Mouse (Mus musculus): ENCODE results near the gene Cntnap4. TPM values are rescaled to one million over a fixed set of nuclear protein-coding genes. Genes with fewer than 3 reads are reported as not detected.

Cntnap4 gene
- polyA plus RNA-seq, 1 experiment from 2014 or later: 3.6 TPM

DNA sequence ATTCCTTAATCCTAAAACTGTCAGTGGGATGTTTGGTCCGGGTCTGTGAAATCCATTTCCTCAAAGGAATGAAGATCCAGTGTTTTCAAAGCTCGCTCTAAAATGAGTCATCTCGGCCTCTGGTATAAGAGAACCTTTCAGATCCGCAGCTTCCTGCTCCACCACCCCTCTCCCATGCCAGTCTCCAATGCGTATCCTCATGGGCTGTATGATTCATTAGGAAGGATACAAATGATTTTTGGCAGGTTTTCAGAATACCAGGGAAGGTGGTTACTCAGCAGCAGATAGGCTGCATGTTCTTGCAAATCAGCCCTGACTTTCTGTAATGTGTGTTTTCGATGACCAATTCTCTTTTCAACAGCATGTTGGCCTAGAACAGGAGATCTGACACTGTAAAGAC is 40.3 kb downstream of the Cntnap4 start:
- H3K4me2 ChIP-seq: no peak overlapping the region
- H3K9ac ChIP-seq: no peak overlapping the region
- no peaks in the 10 kb centered on the region for H3K27me3 ChIP-seq
- H3K4me1 ChIP-seq: no peaks in the 10 kb centered on the region
- no peak overlapping the region for H3K27ac ChIP-seq
- no peak overlapping the region for H3K4me3 ChIP-seq (replicated peaks)
- WGBS: 89% methylated on average over 6 of the region's 6 CpGs
- no peaks in the 10 kb centered on the region for H3K9me3 ChIP-seq
- no peak for ATAC-seq (ENCODE audit: low FRiP score)
- no peaks in the 10 kb centered on the region for H3K36me3 ChIP-seq (replicated peaks)

DNA sequence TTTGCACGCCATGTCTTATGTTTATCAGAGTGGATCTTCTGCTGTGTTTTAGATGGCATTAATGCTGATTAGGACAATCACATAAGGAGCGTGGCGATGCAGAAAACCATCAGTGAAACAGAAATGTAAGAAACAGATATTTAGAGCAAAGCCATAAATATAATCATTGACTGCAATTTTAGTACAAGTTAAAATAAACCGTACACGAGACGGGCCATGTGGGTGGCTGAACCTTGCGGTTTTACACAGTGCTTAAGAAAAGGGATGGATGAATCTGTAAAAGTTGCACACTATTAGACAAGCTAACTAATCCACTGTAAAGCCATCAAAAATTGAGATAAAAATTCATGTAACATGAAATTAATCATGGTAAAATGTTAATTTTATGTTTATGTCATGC is 58.9 kb downstream of the Cntnap4 start:
- ATAC-seq (ENCODE audit: low FRiP score): no peak
- Histone ChIP-seq H3K4me2 (no peak overlapping the region), H3K27ac (no peak overlapping the region), H3K27me3 (no peaks in the 10 kb centered on the region), H3K9ac (no peak overlapping the region), H3K4me1 (no peaks in the 10 kb centered on the region), H3K36me3 (replicated peaks) (no peaks in the 10 kb centered on the region), H3K9me3 (no peaks in the 10 kb centered on the region), H3K4me3 (replicated peaks) (no peak overlapping the region)
- WGBS: 94% methylated on average over 7 of the region's 7 CpGs

DNA sequence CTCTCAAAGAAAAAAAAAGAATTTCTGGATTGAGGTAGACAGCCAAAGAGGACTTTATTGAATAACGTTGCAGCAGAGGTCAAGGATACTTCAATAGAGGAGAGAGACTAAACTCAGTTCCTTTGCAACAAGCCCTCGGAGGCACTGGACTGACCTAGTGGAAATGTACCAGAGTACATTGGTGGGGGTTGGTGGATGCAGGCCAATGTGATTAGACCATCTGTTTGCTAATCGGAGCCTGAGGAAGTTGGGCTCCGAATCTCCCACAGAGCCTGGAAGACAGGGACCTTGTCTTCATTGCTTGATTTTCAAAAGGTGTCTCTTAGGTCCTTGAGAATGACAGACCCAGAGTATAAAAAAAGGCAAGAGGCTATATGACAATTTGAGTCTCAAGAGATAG is 82.8 kb downstream of the Cntnap4 start:
- Histone ChIP-seq H3K4me2 (no peak overlapping the region), H3K36me3 (replicated peaks) (no peaks in the 10 kb centered on the region), H3K9me3 (no peaks in the 10 kb centered on the region), H3K4me1 (no peaks in the 10 kb centered on the region), H3K27me3 (no peaks in the 10 kb centered on the region), H3K9ac (no peak overlapping the region), H3K27ac (no peak overlapping the region), H3K4me3 (replicated peaks) (no peak overlapping the region)
- ATAC-seq (ENCODE audit: low FRiP score): no peak
- WGBS: 92% methylated on average over 4 of the region's 4 CpGs

DNA sequence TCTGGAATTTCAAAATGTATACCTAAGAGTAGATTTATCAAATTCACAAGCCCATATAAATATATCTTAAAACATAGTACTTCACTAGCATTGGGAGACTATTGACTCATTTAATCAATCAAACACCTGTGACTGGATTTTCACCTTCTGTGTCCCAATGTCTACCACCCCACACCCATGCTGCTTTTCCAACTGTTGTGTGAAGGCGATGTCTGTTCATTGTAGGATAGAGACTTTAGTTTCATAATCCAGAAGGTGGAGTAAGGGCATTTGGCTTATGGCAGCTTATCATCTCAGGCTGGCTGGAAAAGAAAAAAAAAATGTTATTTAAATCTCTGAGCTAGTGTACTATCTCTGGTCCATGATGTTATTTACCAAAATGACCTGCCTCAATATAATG is 83.4 kb downstream of the Cntnap4 start:
- no peak overlapping the region for H3K27ac ChIP-seq
- H3K9me3 ChIP-seq: no peaks in the 10 kb centered on the region
- H3K4me2 ChIP-seq: no peak overlapping the region
- ATAC-seq (ENCODE audit: low FRiP score): no peak
- no peaks in the 10 kb centered on the region for H3K36me3 ChIP-seq (replicated peaks)
- no peaks in the 10 kb centered on the region for H3K27me3 ChIP-seq
- no peak overlapping the region for H3K4me3 ChIP-seq (replicated peaks)
- no peaks in the 10 kb centered on the region for H3K4me1 ChIP-seq
- H3K9ac ChIP-seq: no peak overlapping the region
- WGBS: 98% methylated on average over 1 of the region's 1 CpGs

DNA sequence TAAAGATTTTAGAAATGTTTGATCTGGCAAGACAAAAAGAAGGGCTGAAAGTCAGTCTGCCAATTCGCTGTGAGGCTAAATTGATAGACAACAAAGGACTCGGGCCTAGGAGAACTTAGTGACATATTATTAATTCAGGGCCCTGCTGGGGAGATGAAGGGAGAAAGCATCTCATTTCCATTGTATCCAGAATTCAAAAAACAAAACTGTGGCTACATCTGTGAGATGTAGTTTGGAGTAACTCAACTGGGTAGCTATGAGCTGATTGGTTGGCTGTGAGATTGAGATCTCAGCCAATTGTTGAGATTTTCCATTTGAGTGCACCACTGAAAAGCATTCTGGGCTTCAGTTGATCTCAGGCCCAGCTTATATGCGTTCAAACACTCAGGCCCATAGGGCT is 84.2 kb downstream of the Cntnap4 start:
- Histone ChIP-seq H3K4me3 (replicated peaks) (no peak overlapping the region), H3K9ac (no peak overlapping the region), H3K27ac (no peak overlapping the region), H3K4me2 (no peak overlapping the region), H3K36me3 (replicated peaks) (no peaks in the 10 kb centered on the region), H3K27me3 (no peaks in the 10 kb centered on the region), H3K4me1 (no peaks in the 10 kb centered on the region), H3K9me3 (no peaks in the 10 kb centered on the region)
- no peak for ATAC-seq (ENCODE audit: low FRiP score)
- 49% methylated on average over 3 of the region's 3 CpGs for WGBS

DNA sequence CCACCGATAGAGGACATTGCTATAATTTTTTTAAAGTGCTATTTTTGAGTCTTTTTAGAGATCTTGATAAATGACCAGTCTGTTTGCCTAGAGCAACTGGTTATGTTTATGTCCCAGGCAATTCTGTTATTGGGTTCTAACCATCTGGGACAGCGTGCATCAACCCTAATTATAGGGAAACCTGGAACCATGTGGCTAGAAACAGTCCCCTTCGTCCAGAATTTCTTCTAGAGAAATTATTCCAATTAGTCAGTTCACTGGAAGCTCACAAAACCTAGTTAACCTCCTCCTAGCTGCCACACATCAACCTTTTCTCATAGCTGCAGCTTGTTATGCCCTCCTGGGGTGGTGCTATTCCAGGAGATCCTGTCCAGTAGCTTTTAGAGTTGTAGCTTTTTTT is 94.2 kb downstream of the Cntnap4 start:
- Histone ChIP-seq H3K4me1 (no peaks in the 10 kb centered on the region), H3K4me2 (no peak overlapping the region), H3K27me3 (no peaks in the 10 kb centered on the region), H3K9me3 (no peaks in the 10 kb centered on the region), H3K36me3 (replicated peaks) (no peaks in the 10 kb centered on the region), H3K4me3 (replicated peaks) (no peak overlapping the region), H3K9ac (no peak overlapping the region), H3K27ac (no peak overlapping the region)
- no peak for ATAC-seq (ENCODE audit: low FRiP score)
- WGBS: 64% methylated on average over 3 of the region's 3 CpGs

DNA sequence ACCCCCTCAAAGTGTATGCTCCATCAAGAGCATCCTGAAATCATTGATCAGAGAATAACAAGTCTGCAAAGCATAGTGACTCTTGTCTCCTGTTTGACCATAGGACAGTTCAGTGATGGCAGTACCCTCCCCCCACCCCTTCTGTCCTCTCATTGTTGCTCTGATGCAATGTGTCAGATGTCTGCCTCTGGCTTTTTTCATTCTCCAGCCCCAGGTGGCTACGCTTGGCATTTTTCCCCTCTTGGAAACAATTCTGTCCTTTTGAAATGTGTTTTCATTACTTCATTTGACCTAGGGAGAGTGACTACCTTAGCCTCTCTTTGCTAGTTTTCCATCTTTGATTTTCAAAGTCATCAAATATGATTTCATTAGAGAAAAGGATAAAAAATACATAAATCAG is 104.8 kb downstream of the Cntnap4 start:
- H3K36me3 ChIP-seq (replicated peaks): no peaks in the 10 kb centered on the region
- no peak overlapping the region for H3K4me2 ChIP-seq
- WGBS: 94% methylated on average over 1 of the region's 1 CpGs
- ATAC-seq (ENCODE audit: low FRiP score): no peak
- H3K4me3 ChIP-seq (replicated peaks): no peak overlapping the region
- no peaks in the 10 kb centered on the region for H3K4me1 ChIP-seq
- no peaks in the 10 kb centered on the region for H3K27me3 ChIP-seq
- H3K27ac ChIP-seq: no peak overlapping the region
- H3K9ac ChIP-seq: no peak overlapping the region
- H3K9me3 ChIP-seq: no peaks in the 10 kb centered on the region

DNA sequence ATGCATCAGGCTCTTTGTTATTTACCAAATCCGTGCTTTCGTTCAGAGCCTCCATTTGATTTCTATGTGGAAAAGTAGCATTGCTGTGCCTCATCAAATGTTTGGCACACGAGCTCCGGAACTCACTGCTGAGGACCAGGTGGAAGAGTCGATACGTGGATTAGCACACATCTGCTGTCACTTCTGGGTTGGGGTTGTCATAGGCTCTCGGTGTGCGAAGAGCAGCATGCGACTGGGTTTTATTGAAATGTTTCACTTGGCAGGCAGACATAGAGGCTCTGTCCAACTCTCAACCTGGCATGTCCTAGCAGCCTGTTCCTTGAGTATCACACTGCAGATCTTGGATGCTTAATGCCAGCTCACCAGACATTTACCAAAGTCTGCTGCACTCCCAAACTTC is 111.9 kb downstream of the Cntnap4 start:
- Histone ChIP-seq H3K4me3 (replicated peaks) (no peak overlapping the region), H3K27ac (no peak overlapping the region), H3K27me3 (no peaks in the 10 kb centered on the region), H3K4me1 (no peaks in the 10 kb centered on the region), H3K9ac (no peak overlapping the region), H3K9me3 (no peaks in the 10 kb centered on the region), H3K36me3 (replicated peaks) (no peaks in the 10 kb centered on the region), H3K4me2 (no peak overlapping the region)
- WGBS: 91% methylated on average over 9 of the region's 9 CpGs
- ATAC-seq (ENCODE audit: low FRiP score): no peak

DNA sequence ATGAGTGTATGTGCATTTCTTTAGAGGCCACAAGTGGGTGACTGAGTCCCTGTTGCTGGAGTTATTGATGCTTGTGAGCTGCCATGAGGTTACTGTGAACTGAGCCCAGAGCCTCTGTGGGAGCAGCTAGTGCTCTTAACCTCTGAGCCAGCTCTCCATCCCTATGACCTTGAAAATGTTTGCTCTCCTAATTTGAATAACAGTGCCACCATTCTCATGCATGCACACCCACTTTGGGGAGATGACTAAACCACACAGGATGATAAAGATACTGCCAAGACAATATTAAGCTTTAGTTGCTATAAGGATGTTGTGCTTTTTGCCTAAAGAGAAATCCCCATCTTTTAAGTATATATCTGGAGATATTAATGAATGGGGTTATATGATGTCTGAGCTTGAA is 125.9 kb downstream of the Cntnap4 start:
- no peaks in the 10 kb centered on the region for H3K36me3 ChIP-seq (replicated peaks)
- no peaks in the 10 kb centered on the region for H3K9me3 ChIP-seq
- no peak for ATAC-seq (ENCODE audit: low FRiP score)
- H3K4me3 ChIP-seq (replicated peaks): no peak overlapping the region
- H3K27me3 ChIP-seq: no peaks in the 10 kb centered on the region
- no peak overlapping the region for H3K9ac ChIP-seq
- H3K4me2 ChIP-seq: no peak overlapping the region
- H3K4me1 ChIP-seq: no peaks in the 10 kb centered on the region
- H3K27ac ChIP-seq: no peak overlapping the region

DNA sequence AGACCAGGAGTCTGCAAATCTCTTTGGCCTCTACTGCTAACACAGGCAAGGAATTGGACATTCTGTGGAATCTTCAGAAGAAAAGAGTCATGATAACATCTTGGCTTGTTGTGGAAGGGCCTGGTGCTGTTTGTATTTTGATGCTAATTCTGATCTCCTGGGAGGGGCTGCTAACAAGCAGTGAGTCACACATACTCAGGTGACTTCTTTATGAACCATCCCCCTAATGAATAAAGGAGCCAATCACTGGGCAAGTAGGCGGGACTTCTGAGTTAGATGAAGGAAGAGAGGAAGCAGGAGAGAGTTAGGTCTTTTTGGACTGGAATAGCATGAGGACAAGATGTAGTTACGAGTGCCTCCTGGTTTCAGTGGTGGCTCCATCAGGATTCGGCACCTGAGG is 128.3 kb downstream of the Cntnap4 start:
- Histone ChIP-seq H3K27ac (no peak overlapping the region), H3K9ac (no peak overlapping the region), H3K4me2 (no peak overlapping the region), H3K27me3 (no peaks in the 10 kb centered on the region), H3K36me3 (replicated peaks) (no peaks in the 10 kb centered on the region), H3K4me1 (no peaks in the 10 kb centered on the region), H3K9me3 (no peaks in the 10 kb centered on the region), H3K4me3 (replicated peaks) (no peak overlapping the region)
- no peak for ATAC-seq (ENCODE audit: low FRiP score)
- WGBS: 81% methylated on average over 3 of the region's 3 CpGs

DNA sequence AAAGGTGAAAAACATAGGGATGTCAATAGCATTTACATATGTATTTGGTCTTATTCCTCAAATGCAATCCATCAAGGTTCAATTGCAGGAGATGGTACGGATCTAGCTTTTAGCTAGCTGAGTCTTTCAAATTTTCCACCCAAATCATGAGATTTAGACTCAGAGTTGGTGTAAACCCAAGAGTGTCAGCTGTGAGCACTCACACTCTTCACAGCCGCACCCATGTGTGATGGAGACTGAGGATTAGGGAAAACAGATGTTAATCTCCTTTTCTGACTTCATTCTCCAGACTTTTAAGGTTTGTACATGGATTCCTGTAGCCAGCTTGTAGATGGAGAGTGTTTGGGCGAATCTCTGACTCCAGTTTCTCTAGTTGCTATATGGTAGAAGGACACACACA is 147.1 kb downstream of the Cntnap4 start:
- WGBS: 75% methylated on average over 3 of the region's 3 CpGs

DNA sequence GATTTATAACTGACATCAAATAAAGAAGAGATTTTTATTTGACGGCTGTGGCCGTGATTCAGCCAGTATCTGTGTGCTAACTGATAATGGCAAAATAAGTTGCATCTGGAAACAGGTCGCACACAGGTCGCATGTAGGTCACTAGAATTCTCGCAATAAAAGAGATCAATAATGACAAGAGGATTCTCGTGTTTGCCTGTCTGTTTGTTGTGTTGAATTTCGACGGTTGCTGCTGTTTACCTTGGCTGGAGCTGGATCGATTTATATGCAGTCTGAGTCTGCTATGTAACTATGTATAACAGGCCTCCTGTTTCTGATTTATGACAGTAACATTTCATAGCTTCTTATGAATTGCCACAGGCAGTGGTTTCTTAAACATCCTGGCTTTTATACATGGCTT is 155.1 kb downstream of the Cntnap4 start:
- H3K4me3 ChIP-seq (replicated peaks): no peak overlapping the region
- 85% methylated on average over 9 of the region's 9 CpGs for WGBS
- no peaks in the 10 kb centered on the region for H3K36me3 ChIP-seq (replicated peaks)
- ATAC-seq (ENCODE audit: low FRiP score): no peak
- H3K4me1 ChIP-seq: no peaks in the 10 kb centered on the region
- H3K4me2 ChIP-seq: no peak overlapping the region
- H3K27ac ChIP-seq: no peak overlapping the region
- no peaks in the 10 kb centered on the region for H3K9me3 ChIP-seq
- no peak overlapping the region for H3K9ac ChIP-seq
- no peaks in the 10 kb centered on the region for H3K27me3 ChIP-seq

More for the DNA sequence above, 147.1 kb downstream of the Cntnap4 start:
- Histone ChIP-seq H3K9ac (no peak overlapping the region), H3K36me3 (replicated peaks) (no peaks in the 10 kb centered on the region), H3K4me3 (replicated peaks) (no peak overlapping the region), H3K4me1 (no peaks in the 10 kb centered on the region), H3K27me3 (no peaks in the 10 kb centered on the region), H3K27ac (no peak overlapping the region), H3K9me3 (no peaks in the 10 kb centered on the region), H3K4me2 (no peak overlapping the region)
- ATAC-seq (ENCODE audit: low FRiP score): no peak

DNA sequence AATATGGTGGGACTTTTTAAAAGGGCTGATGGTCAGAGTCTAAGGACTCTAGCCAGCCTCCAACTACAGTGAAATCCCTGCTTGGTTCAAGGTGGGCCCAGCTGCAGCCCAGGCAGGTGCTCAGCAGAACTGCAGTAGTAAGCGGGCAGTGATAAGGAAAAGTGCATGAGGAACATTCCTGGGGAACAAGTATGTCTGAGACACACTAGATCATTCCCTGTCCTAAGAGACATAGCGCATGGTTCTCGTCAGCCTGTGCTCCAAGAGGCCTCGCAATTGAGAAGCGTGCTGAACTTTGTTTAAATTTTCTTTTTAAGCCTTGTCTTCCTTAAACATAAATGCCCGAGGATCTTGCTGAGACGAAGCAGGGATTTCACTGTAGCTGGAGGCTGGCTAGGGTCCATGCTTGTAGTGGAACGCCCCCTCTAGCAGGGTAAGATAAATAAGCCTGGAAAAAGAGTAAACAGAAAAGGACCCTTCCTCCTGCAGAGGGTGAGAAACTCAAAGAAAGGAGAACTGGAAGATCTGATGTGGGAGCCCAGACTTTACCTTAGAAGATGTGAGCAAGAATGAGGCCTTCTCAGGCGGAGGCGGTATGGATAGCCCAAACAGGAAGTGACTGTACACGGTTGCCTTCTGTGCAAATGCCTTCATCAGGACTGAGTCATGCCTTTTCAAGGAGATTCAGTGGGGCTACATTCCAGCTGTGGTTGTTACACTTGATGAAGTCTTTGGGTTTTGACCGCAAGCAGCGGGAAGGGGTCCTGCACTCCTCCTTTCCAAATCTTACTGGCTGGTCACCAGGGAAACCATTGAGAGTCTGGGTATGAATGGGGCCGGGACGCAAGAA is 161.0 kb downstream of the Cntnap4 start:
- no peak overlapping the region for H3K4me3 ChIP-seq (replicated peaks)
- ATAC-seq (ENCODE audit: low FRiP score): no peak
- H3K4me1 ChIP-seq: no peaks in the 10 kb centered on the region
- no peaks in the 10 kb centered on the region for H3K27me3 ChIP-seq
- no peaks in the 10 kb centered on the region for H3K9me3 ChIP-seq
- 84% methylated on average over 15 of the region's 15 CpGs for WGBS
- H3K36me3 ChIP-seq (replicated peaks): no peaks in the 10 kb centered on the region
- no peak overlapping the region for H3K9ac ChIP-seq
- no peak overlapping the region for H3K27ac ChIP-seq
- H3K4me2 ChIP-seq: no peak overlapping the region
